In genomic region chr14:24244330-24245176, GRCm38 (mm10) we compare ENCODE assay signal across 8 mouse cellular contexts. TPM values are rescaled to one million over a fixed set of nuclear protein-coding genes. Genes with fewer than 3 reads are reported as not detected.
DNase-seq lines count a peak whose midpoint lies in the region; ATAC-seq and TF ChIP-seq lines count a peak whose summit lies in the region.

No protein-coding gene starts in this region.

- no peaks in the 10 kb centered on the region for H3K36me3 ChIP-seq in liver, adult 2 months (ENCODE audit: control insufficient read depth, insufficient read depth, low read length)
- no peaks in the 10 kb centered on the region for H3K36me3 ChIP-seq in forebrain, embryonic 15.5 days
- H3K36me3 ChIP-seq in intestine, embryonic 15.5 days, result no peaks in the 10 kb centered on the region
- H3K36me3 ChIP-seq in liver, embryonic 14.5 days (replicated peaks; ENCODE audit: control insufficient read depth, insufficient read depth, low read depth), result no peaks in the 10 kb centered on the region
- 0 out of 2 replicates have a peak, but pooled peaks cover 2% of the 10 kb centered on the region for H3K36me3 ChIP-seq in neural tube, embryonic 14.5 days (ENCODE audit: control insufficient read depth, insufficient read depth, low read length)

- no peak for TF ChIP-seq EP300 in liver, embryonic 14.5 days (IDR thresholded peaks at IDR 0.05; ENCODE audit: low read depth)

- no peaks in the 10 kb centered on the region for H3K27me3 ChIP-seq in liver, adult 2 months (ENCODE audit: control insufficient read depth, insufficient read depth, low read length)
- H3K27me3 ChIP-seq in forebrain, embryonic 15.5 days, result no peaks in the 10 kb centered on the region
- H3K27me3 ChIP-seq in intestine, embryonic 15.5 days (replicated peaks), result no peaks in the 10 kb centered on the region
- peaks cover 47% of the 10 kb centered on the region for H3K27me3 ChIP-seq in liver, embryonic 14.5 days (ENCODE audit: control insufficient read depth, insufficient read depth, low read length)
- H3K27me3 ChIP-seq in neural tube, embryonic 14.5 days (ENCODE audit: control insufficient read depth, insufficient read depth, low read length), result no peaks in the 10 kb centered on the region

- no peak overlapping the region for H3K27ac ChIP-seq in liver, adult 2 months (replicated peaks; ENCODE audit: insufficient read depth, low read depth, low read length)
- peak overlapping the region; percentile 90 for H3K27ac ChIP-seq in forebrain, embryonic 15.5 days (replicated peaks)
- peak overlapping the region; percentile 95 for H3K27ac ChIP-seq in intestine, embryonic 15.5 days
- no peak overlapping the region for H3K27ac ChIP-seq in liver, embryonic 14.5 days
- peak overlapping the region; percentile 91 for H3K27ac ChIP-seq in neural tube, embryonic 14.5 days (ENCODE audit: low read depth, low read length)

- TF ChIP-seq POLR2A in liver, adult 2 months (IDR thresholded peaks at IDR 0.05; ENCODE audit: extremely low read depth, insufficient read depth, low read length), result no peak
- no peak for TF ChIP-seq POLR2A in brain, embryonic 14.5 days (IDR thresholded peaks at IDR 0.05; ENCODE audit: borderline replicate concordance, extremely low read depth, insufficient read depth, insufficient read length, poor library complexity, severe bottlenecking)

- no peaks in the 10 kb centered on the region; the same call in 1 of the 2 replicates for H3K79me2 ChIP-seq in liver, adult 2 months (ENCODE audit: control insufficient read depth, insufficient read depth, low read length)

- WGBS in liver, adult 2 months, result 4% methylated on average over 40 of the region's 40 CpGs
- under 1% methylated on average over 40 of the region's 40 CpGs for WGBS in forebrain, embryonic 15.5 days
- under 1% methylated on average over 40 of the region's 40 CpGs for WGBS in intestine, embryonic 15.5 days
- WGBS in liver, embryonic 14.5 days (ENCODE audit: insufficient replicate concordance), result 1% methylated on average over 40 of the region's 40 CpGs
- under 1% methylated on average over 40 of the region's 40 CpGs for whole genome bisulfite sequencing in neural tube, embryonic 14.5 days

- peak overlapping the region; percentile 92 for H3K9ac ChIP-seq in liver, adult 2 months (ENCODE audit: low read depth, low read length)
- peak overlapping the region; percentile 91 for H3K9ac ChIP-seq in forebrain, embryonic 15.5 days (replicated peaks)
- H3K9ac ChIP-seq in intestine, embryonic 15.5 days, result peak overlapping the region; percentile 92
- H3K9ac ChIP-seq in liver, embryonic 14.5 days (replicated peaks), result no peak overlapping the region
- H3K9ac ChIP-seq in neural tube, embryonic 14.5 days (replicated peaks; ENCODE audit: low read depth, low read length), result peak overlapping the region; percentile 97

- H3K4me2 ChIP-seq in forebrain, embryonic 15.5 days (replicated peaks), result peak overlapping the region; percentile 87
- H3K4me2 ChIP-seq in intestine, embryonic 15.5 days (replicated peaks), result peak overlapping the region; percentile 90
- peak overlapping the region; percentile 62 for H3K4me2 ChIP-seq in liver, embryonic 14.5 days (ENCODE audit: low read depth)
- H3K4me2 ChIP-seq in neural tube, embryonic 14.5 days (ENCODE audit: low read depth, low read length), result peak overlapping the region; percentile 86

- H3K9me3 ChIP-seq in forebrain, embryonic 15.5 days, result no peaks in the 10 kb centered on the region
- H3K9me3 ChIP-seq in intestine, embryonic 15.5 days, result no peaks in the 10 kb centered on the region
- no peaks in the 10 kb centered on the region for H3K9me3 ChIP-seq in liver, embryonic 14.5 days (ENCODE audit: control insufficient read depth, low read length)
- H3K9me3 ChIP-seq in neural tube, embryonic 14.5 days (ENCODE audit: control insufficient read depth, low read length), result no peaks in the 10 kb centered on the region

- DNase-seq in liver, adult 2 months (ENCODE audit: extremely low read depth, low read depth, low spot score), result peak; percentile 34
- DNase-seq in liver, result no peak
- peak; percentile 69 for DNase-seq in brain, embryonic 14.5 days (ENCODE audit: low read depth)
- no peak for DNase-seq in liver, embryonic 14.5 days (ENCODE audit: low read depth in 3 of 3, low spot score in 3 of 3)
- no peak for DNase-seq in spleen, postnatal 36 days (ENCODE audit: low spot score in 2 of 2)

- H3K4me3 ChIP-seq in liver, adult 2 months (ENCODE audit: insufficient read depth, low read depth, low read length), result peak overlapping the region; percentile 98
- H3K4me3 ChIP-seq in forebrain, embryonic 15.5 days, result peak overlapping the region; percentile 59
- H3K4me3 ChIP-seq in intestine, embryonic 15.5 days (replicated peaks), result peak overlapping the region; percentile 77
- H3K4me3 ChIP-seq in liver, embryonic 14.5 days (ENCODE audit: insufficient read depth in 1 of 2, low read depth in 2 of 2, low read length in 2 of 2), result peak overlapping the region; percentile 56 to 58
- H3K4me3 ChIP-seq in neural tube, embryonic 14.5 days (ENCODE audit: low read depth, low read length), result peak overlapping the region; percentile 80

- H3K4me1 ChIP-seq in liver, adult 2 months (ENCODE audit: control insufficient read depth, insufficient read depth, low read length), result peaks cover 7% of the 10 kb centered on the region
- H3K4me1 ChIP-seq in forebrain, embryonic 15.5 days, result peaks cover 15% of the 10 kb centered on the region
- peaks cover 13% of the 10 kb centered on the region for H3K4me1 ChIP-seq in intestine, embryonic 15.5 days (replicated peaks)
- no peaks in the 10 kb centered on the region for H3K4me1 ChIP-seq in liver, embryonic 14.5 days (replicated peaks; ENCODE audit: control insufficient read depth in 2 of 2, insufficient read depth in 2 of 2, low read length in 1 of 2)
- peaks cover 4% of the 10 kb centered on the region; the same call in 1 of the 2 replicates for H3K4me1 ChIP-seq in neural tube, embryonic 14.5 days (ENCODE audit: control insufficient read depth, insufficient read depth, low read length)

- peak; percentile 54 for ATAC-seq in forebrain, embryonic 15.5 days (replicated peaks)
- peak; percentile 69 for ATAC-seq in intestine, embryonic 15.5 days
- no peak for ATAC-seq in liver, embryonic 14.5 days (ENCODE audit: insufficient read depth)
- ATAC-seq in neural tube, embryonic 14.5 days (ENCODE audit: low read depth), result no peak; the same call in 1 of the 2 replicates

- TF ChIP-seq CTCF in liver, adult 2 months (IDR thresholded peaks at IDR 0.05; ENCODE audit: low read depth, low read length), result no peak
- no peak for TF ChIP-seq CTCF in brain, embryonic 14.5 days (IDR thresholded peaks at IDR 0.05; ENCODE audit: borderline replicate concordance, extremely low read depth, insufficient read depth, insufficient read length)
- TF ChIP-seq CTCF in liver, embryonic 14.5 days (IDR thresholded peaks at IDR 0.05; ENCODE audit: low read depth), result no peak

RNA-seq across cellular contexts. Expression of gene Dlg5, which starts 1.2 kb away (rescaled TPM):
- total RNA-seq in liver, adult 2 months (2014; rRNA removed), result 1.3 and 2.4 TPM in 2 replicates
- 2.9 and 4.0 TPM in 2 replicates for polyA plus RNA-seq in liver, adult 2 months (2012; rRNA removed)
- polyA plus RNA-seq in brain, embryonic 14.5 days (2012; rRNA removed), result 70.6 and 89.3 TPM in 2 replicates
- polyA plus RNA-seq in forebrain, embryonic 15.5 days (2015; fragmentation: Nextera tagmentation; extraction: Ambion mirVana), result 17.3 and 18.8 TPM in 2 replicates
- 10.5 and 11.8 TPM in 2 replicates for polyA plus RNA-seq in intestine, embryonic 15.5 days (2015; fragmentation: Nextera tagmentation; extraction: Ambion mirVana)
- 2.1 and 2.2 TPM in 2 replicates for polyA plus RNA-seq in liver, embryonic 14.5 days (2012; rRNA removed)
- polyA plus RNA-seq in liver, embryonic 14.5 days (2014; fragmentation: Nextera tagmentation; extraction: Ambion mirVana), result 0.96 and 1.5 TPM in 2 replicates
- 35.7 and 37.5 TPM in 2 replicates for polyA plus RNA-seq in neural tube, embryonic 14.5 days (2014; fragmentation: Nextera tagmentation; extraction: Ambion mirVana)

RNA-seq across cellular contexts. Expression of gene E330034G19Rik, which starts 48.5 kb away (rescaled TPM):
- not detected in 2 replicates for total RNA-seq in liver, adult 2 months (2014; rRNA removed)
- not detected in 2 replicates for polyA plus RNA-seq in liver, adult 2 months (2012; rRNA removed)
- 0.10 TPM in 1 of 2 replicates, not detected in the other for polyA plus RNA-seq in brain, embryonic 14.5 days (2012; rRNA removed)
- polyA plus RNA-seq in forebrain, embryonic 15.5 days (2015; fragmentation: Nextera tagmentation; extraction: Ambion mirVana), result not detected in 2 replicates
- polyA plus RNA-seq in intestine, embryonic 15.5 days (2015; fragmentation: Nextera tagmentation; extraction: Ambion mirVana), result not detected in 2 replicates
- polyA plus RNA-seq in liver, embryonic 14.5 days (2012; rRNA removed), result not detected in 2 replicates
- polyA plus RNA-seq in liver, embryonic 14.5 days (2014; fragmentation: Nextera tagmentation; extraction: Ambion mirVana), result not detected in 2 replicates
- polyA plus RNA-seq in neural tube, embryonic 14.5 days (2014; fragmentation: Nextera tagmentation; extraction: Ambion mirVana), result 0.19 TPM in 1 of 2 replicates, not detected in the other

Comparison
In these comparisons a context has a peak if more than half of its experiments do, and no peak if none do; other contexts are left out.
1. DNase-seq: peak in liver, adult 2 months (single experiment) and brain, embryonic 14.5 days (single experiment); none in liver (single experiment), liver, embryonic 14.5 days (0 of 3) and spleen, postnatal 36 days (0 of 2).
2. H3K27ac ChIP-seq: peak in forebrain, embryonic 15.5 days (single experiment), intestine, embryonic 15.5 days (single experiment) and neural tube, embryonic 14.5 days (single experiment); none in liver, adult 2 months (single experiment) and liver, embryonic 14.5 days (single experiment).
3. ATAC-seq: peak in forebrain, embryonic 15.5 days (single experiment) and intestine, embryonic 15.5 days (single experiment); none in liver, embryonic 14.5 days (single experiment) and neural tube, embryonic 14.5 days (single experiment).
4. Peak in every context shown above with its lines, with median percentiles within 50 percentile points of each other: H3K4me3 ChIP-seq and H3K4me2 ChIP-seq.